Mouse (Mus musculus) liver, adult (tissue): ENCODE data around the gene Zfp445.

Experiments used
- GATA4 ChIP-seq: IDR thresholded peaks from 2 replicates; pipeline ENCODE4 v1.6.1; 2014; ENCODE audit warnings: mild to moderate bottlenecking, low read length; ENCODE audit not compliant: insufficient replicate concordance

Zfp445 gene

GRCm38 (mm10) chr9:122865697-122866166 lies at the start of gene Zfp445:
Zfp445 (minus strand) TSS chr9:122866006.
- TF ChIP-seq GATA4: no peak; the same call in 1 of the 2 replicates

- TF ChIP-seq GATA4: no peak
These were observed 37.1 kb upstream of the Zfp445 start for GRCm38 (mm10) chr9:122902717-122903535.

- TF ChIP-seq GATA4: no peak
These were observed 35.2 kb upstream of the Zfp445 start for GRCm38 (mm10) chr9:122901047-122901446.

- TF ChIP-seq GATA4: no peak
These were observed 20.8 kb upstream of the Zfp445 start for GRCm38 (mm10) chr9:122886372-122887179.

- TF ChIP-seq GATA4: no peak
These were observed 19.6 kb upstream of the Zfp445 start, which contains the start of gene Zkscan7 for GRCm38 (mm10) chr9:122885385-122885784. Zkscan7 (plus strand) TSS chr9:122885685.

GRCm38 (mm10) chr9:122875145-122875544 lies 9.3 kb upstream of the Zfp445 start:
- no peak for TF ChIP-seq GATA4

- TF ChIP-seq GATA4: no peak
These were observed 8.8 kb upstream of the Zfp445 start for GRCm38 (mm10) chr9:122874653-122875052.

- TF ChIP-seq GATA4: no peak
These were observed 6.8 kb upstream of the Zfp445 start for GRCm38 (mm10) chr9:122872595-122872994.

- TF ChIP-seq GATA4: no peak
These were observed 386 bp upstream of the Zfp445 start for GRCm38 (mm10) chr9:122866192-122866591.

- TF ChIP-seq GATA4: no peak
These were observed 958 bp downstream of the Zfp445 start for GRCm38 (mm10) chr9:122864848-122865247.

- peak; percentile 75; the same call in 1 of the 2 replicates for TF ChIP-seq GATA4
These were observed 2.1 kb downstream of the Zfp445 start for GRCm38 (mm10) chr9:122863731-122864130.

- no peak for TF ChIP-seq GATA4
These were observed 5.1 kb downstream of the Zfp445 start for GRCm38 (mm10) chr9:122860752-122861151.

- no peak for TF ChIP-seq GATA4
These were observed 9.1 kb downstream of the Zfp445 start for GRCm38 (mm10) chr9:122856716-122857115.

- peak; percentile 63; the same call in 1 of the 2 replicates for TF ChIP-seq GATA4
These were observed 10.2 kb downstream of the Zfp445 start for GRCm38 (mm10) chr9:122855617-122856016.

GRCm38 (mm10) chr9:122854526-122854925 lies 11.3 kb downstream of the Zfp445 start:
- no peak for TF ChIP-seq GATA4

GRCm38 (mm10) chr9:122846156-122846555 lies 19.6 kb downstream of the Zfp445 start:
- no peak for TF ChIP-seq GATA4

GRCm38 (mm10) chr9:122845621-122846020 lies 20.2 kb downstream of the Zfp445 start:
- TF ChIP-seq GATA4: peak; percentile 98
